Mouse (Mus musculus): ENCODE measurements at regions not wholly inside any gene's neighbourhood (a gene's known extent, or its start where the extent isn't known, plus 50 kb on each side); places are given as distances from the start of the nearest gene placed in this dataset.
"Not testable (repeated sequence)": the region's sequence is repeated elsewhere in the genome, so short reads cannot be mapped to it uniquely, and the experiment has no call there.

DNA sequence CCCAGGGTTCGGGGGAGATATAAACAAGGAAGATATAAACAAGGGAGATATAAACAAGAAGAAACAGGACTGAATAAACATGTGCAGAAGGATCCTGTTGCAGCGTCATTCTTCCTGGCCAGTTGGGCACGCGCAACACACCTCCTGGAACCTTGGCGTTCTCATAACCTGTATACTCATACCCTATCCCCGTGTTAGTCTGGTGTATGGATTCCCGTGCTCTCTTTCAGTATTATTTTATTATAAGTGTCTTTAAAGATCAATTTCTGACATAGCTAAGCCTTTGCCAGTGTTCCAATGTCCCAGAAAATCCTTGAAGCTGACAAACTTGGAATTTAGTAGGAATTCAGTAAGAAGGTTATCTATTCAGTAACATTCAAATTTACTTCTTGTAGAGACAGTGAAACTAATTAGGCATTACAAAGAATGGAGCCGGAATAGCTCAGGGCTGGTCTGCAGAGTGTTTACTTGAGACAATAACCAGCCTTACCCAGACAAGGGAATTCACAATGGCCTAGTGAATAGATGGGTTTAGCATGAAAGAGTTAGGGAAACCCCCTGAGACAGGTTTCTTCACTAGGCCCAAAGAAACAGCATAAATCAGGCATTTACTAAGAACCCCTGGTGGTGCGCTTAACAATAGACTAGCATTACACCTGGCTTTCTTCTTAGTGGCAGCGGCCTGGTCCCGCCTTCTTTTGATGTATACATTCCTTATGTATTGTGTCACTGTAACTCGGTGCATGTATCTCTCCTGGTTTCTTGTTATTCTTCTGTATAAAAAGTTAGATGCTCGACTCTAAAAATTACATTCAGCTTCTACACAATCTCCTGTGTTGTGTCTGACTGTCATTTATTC is 458.4 kb downstream of the Epm2a start:
- DNase-seq (ENCODE audit: low spot score in 2 of 2) = not testable (repeated sequence)

DNA sequence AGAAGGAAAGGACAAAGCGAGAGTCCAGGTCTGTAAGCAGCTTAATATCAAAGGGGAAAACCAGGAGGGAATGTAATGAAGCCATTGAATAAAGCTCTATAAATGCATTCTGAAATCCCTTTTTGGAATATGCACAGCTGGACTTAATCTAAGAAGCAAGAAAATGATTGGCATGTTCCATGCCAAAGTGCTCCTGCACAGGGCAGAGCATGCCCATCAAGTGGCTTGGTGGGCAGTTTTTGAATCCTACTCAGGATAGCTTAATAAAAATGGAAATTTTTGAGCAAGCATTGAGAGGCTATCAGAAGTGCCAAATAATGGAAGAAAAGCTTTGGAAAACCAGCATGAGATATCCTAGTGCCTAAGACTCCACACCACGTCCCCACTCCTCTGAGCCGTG is 466.1 kb downstream of the Epm2a start:
- no peak for DNase-seq (ENCODE audit: low spot score in 2 of 2)

DNA sequence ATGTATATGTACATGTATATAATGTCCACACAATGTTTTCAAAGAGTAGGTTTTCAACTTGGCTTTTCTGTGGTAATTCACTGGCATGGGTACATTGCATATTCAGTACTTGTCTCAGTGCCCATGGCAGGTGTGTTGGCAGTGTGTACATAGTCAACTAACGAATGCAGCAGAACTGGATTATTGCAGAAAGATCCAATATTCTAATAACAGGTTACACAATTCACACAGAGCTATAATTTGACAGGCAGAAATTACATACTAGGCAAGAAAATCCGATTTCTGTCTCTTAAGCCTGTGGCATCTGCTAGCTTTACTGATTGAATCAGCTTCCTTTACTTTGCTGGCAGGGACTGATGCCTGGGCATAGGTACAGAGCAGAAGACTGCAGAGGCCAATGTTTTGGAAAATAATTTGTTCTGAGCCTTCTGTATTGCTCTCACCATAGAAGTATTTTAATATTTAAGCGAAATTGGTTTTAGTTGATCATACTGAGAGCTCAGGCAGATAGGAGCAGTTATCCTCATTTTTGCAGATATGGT is 479.3 kb downstream of the Epm2a start:
- DNase-seq (ENCODE audit: low spot score in 2 of 2) = no peak

DNA sequence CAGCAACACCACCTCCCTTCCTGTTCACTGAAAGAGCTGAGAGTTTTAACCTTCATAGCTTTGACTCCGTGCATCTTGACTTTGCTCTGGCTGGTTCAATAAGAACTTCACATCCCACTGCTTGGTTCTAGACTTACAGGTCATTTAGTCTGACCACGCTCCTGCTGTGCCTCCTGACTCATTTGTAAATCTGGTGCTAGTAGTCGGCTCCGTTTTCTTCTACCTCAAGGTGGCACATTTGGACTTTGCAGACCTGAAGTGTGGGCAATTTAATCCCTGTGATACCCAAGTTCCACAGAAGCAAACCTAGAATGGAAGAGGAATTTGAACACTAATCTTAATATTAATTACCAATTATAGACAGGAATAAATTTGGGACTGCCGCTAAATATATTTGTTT is 497.9 kb downstream of the Epm2a start:
- DNase-seq (ENCODE audit: low spot score in 2 of 2) = peak; percentile 7 to 27

DNA sequence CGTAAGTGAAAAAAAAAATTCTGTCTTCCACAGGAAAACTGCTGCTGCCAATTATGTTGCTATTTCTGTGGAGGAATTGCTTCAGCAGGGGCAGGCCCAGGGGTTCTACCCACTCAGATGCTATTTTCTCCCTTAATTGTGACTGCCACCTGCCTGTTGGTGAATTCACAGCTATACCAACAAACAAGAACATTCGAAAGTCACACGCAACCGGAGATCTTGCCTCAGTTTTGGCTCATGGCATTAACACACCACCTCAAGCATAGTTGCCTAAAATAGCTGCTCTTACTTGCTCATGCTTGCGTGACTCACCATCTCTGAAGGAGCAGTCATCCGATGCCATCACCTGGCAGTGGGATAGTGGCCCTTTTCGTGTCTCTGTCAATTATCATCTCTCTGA is 498.3 kb downstream of the Epm2a start:
- DNase-seq (ENCODE audit: low spot score in 2 of 2) = peak; percentile 26 to 29

DNA sequence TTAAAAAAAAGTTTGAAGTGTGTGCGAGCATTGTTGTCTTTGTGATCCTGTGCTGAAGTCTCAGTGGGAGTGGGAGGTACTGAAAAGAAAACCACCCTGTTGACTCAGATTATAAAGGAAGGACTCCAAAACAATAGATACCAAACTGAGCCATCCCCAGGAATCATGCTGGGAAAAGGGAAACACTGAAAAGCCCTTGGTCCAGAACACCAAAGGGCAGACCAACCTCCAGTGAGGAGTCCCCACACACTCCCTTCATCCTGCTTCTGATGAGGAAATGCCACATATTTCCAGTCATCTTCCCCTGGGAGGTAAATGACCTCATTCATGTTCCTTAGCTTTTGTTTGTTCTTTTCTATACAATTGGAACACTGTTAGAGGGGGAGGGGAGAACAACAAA is 502.9 kb downstream of the Epm2a start:
- no peak for DNase-seq (ENCODE audit: low spot score in 2 of 2)

DNA sequence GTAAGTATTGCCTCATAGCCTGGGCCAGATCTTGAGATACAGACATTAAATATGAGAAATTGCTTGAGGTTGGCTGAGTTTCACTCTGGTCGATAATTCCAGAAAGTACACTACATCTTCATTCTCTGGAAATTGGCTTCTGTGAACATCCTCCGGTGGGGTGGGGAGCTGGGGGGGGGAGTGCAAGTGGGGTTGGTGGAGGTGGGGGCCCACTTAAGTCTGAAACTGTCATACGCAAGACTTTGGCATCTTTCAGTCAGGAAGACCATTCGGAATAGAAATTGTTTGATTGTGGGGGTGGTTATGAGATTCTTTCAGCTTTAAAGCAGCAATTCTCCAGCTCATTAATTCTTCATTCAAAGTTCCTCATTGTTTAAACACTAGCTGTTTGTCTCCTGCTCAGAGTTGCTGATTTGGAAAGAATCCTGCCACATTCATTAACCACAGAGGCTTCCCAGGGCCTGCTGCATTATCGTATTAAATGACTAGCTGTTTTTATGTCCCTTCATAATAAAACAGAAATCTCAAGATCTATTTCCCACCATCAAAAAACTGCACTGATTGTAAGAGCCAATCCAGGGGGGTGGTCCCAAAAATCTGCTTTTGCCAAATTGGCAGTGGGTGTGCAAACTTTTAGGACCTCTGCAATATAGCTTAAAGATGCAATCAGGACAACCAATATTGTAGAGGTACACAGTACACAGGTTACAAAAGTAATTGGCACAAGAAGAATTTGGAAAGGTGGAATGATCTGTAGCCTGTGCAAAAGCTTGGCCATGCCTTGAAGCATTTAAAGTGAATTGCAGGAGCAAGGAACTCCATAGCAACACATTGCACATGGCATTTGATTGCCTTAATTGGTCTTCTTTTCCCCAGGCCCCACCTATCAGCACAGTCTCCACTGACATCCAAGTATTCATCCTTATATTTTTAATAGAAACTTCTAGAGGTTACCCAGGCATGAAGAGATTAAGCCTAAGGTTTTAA is 532.2 kb downstream of the Epm2a start:
- no peak for DNase-seq (ENCODE audit: low spot score in 2 of 2)

DNA sequence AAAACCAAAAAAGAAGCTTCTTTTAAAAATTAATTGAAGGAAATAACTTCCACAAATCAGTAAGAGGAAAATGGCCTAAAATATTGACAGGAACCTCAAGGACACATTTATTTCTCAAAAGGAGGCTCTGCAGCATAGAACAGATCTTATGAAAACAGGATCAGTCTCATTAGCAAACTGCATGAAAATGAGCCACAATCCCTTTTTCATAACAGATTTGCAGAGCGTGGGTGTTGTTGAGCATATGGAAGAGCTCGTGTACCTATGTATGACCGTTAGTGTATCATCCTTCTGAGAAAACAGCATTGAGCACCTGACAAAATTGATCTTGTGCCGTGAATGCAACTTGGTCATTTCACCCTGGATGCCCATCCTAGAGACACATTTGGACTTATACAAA is 543.0 kb downstream of the Epm2a start:
- peak in 1 of 2 experiments; percentile 3 for DNase-seq (ENCODE audit: low spot score in 2 of 2)

DNA sequence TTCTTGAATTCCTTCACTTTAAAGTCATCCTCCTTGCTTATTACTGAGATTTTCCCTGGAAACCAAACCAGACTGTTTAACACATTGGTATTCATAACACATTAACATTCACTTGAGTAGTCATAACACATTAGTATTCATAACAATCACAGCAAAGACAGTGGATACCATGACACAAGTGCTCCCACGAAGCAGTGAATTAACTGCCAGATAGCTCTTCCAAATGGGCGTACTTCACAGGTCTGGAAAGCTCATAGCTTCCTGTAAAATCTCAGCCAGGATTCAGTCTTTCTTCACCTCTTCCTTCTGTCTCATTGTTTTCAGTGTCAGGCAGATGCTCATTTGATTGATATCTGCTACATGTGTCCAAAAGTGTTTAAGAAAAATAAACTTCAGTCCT is 545.7 kb downstream of the Epm2a start:
- no peak for DNase-seq (ENCODE audit: low spot score in 2 of 2)

DNA sequence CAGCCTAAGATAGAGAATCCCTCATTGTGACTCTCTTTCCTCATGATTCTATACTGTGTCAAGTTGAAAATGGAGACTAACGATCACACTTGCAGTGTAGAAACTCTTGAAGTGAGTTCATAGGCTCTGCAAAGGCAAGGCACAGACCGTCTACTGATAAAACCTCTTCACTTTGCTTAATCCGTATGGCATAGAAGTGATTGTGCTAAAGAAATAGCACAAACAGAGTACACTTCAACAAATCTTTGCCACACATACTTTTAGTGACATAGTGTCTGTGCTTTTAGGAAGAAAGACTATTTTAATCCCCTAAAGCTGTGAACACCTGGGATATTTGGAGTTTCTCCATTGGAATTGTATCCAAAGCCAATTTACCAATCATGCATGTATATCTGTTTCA is 578.9 kb downstream of the Epm2a start:
- no peak for DNase-seq (ENCODE audit: low spot score in 2 of 2)

DNA sequence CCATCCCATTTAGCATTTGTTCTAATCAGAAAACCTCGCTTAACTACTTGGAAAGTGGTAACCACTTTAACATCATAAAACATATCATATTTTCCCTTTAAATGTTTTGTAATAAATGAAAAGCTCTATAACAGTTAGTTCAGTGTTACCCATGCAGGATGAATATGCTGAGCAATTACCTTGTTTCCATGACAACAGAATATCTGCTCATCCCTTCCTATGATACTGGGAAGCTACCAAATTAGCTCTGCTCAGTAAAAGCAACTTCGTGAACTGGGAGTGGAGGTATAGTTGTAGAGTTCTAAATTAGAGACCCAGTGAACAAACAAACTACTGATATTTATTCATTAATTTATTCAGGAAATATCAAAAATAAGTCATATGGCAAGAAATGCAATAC is 595.0 kb downstream of the Epm2a start:
- no peak for DNase-seq (ENCODE audit: low spot score in 2 of 2)

DNA sequence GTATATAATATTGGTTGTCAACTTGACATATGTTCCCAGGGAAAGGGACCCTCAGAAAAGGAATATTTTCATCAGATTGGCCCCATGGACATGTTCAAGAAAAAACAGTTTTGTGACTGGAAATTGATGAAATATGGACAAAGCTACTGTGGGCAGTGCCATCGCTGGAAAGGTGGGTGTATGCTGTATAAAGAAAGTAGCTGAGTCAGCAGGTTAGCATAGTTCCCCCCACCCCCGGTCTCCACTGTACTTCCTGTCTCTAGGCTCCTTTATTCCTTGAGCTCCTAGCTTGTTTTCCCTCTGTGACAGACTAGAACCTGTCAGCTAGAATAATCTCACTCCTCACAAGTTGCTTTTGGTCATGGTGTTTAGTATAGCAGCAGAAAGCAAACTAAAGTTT is 599.6 kb downstream of the Epm2a start:
- no peak for DNase-seq (ENCODE audit: low spot score in 2 of 2)

DNA sequence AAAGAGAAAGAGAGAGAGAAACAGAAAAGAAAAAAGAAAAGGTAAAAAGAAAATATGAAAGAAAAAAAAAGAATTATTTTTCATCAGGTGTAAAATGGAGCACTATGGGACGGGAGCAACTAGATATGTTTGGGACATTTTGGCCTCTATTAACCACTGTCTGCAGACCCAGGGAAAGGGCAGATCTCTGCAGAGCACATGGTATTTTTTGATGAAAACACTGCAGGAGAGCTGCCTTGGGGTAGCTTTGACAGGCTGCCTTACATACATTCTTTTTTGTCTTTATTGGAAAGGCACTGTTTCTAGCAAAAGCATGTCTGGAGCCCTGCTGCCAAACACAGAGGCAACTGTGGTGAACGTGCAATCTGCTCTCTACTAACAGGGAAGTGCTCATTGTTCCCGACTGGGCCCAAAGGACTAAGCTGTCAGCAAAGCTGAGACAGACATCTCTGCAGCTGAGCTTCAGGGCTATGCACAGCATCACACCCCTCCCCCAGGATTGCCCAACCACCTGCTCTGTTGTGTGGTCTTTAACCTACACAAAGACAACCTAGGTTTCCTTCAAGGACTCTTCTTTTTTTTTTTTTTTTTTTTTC is 617.2 kb downstream of the Epm2a start:
- DNase-seq (ENCODE audit: low spot score in 2 of 2) = no peak

DNA sequence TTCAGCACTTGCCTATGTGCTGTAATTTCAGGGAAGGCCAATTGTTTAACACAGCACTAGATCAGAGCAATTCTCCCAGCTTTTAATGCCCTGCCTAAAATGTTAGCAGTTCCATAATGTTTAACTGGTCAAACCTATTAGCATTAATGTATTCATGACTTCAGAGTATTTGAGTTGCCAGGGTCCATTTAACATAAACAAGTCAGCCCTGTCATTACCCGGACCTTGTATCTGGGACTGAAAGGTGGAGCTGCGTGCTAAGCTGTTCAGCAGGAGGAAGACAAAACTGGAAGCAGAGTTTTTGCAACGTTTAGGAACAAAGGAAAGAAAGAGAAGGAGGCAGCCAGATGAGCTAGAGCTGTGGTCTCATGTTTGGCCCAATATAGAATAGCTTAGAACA is 661.8 kb downstream of the Epm2a start:
- DNase-seq (ENCODE audit: low spot score in 2 of 2) = no peak

DNA sequence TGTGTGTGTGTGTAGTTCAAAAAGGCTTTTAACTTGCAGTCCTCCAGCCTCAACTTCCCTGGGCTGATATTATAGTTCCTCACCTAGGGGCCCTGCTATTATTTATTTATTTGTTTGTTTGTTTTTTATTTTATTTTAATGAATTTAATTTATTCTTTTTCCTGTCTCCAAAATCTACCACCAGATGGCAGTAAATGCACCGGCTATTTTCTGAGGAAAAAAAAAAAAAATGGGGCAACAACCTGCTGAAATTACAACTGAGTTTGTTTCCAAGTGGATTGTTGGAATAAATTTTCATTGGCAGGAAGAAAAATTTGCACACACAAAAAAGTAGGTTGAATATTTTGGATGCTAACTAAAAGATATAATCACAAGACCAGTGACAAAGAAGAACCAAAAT is 662.7 kb downstream of the Epm2a start:
- no peak for DNase-seq (ENCODE audit: low spot score in 2 of 2)

DNA sequence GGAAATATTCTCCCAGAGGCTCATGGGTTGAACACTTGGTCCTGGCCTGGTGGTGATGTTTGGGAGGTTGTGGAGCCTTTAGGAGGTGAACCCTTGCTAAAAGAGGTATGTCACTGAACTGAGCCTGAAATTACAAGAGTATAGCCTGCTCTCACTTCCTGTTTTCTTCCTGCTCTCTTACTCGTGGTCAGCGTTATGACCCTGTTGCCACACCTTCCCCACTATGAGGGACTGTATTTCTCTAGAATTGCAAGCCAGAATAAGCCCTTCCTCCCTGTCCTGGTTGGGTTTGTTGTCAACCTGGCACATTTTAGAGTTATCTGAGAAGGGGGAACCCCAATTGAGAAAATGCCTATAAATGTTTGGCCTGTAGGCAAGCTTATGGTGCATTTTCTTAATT is 674.1 kb downstream of the Epm2a start:
- no peak for DNase-seq (ENCODE audit: low spot score in 2 of 2)

DNA sequence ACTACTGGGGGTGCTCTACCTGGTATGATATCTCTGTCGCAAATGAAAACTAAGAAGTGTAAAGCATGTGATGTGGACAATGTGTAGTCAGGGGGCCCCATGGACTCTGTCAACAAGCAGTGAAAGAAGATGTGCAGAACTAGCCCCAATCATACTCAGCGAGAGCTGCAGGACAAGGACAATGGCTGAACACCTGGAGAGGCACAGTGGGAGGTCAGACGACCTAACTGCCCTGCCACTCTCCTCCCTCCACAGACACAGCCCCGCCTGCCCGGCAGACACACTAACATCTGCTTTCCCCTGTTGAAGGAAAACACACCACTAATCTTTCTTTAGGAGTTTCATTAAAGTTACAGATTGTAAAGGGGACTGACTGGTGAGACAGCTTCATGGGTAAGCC is 675.1 kb downstream of the Epm2a start:
- DNase-seq (ENCODE audit: low spot score in 2 of 2) = no peak

DNA sequence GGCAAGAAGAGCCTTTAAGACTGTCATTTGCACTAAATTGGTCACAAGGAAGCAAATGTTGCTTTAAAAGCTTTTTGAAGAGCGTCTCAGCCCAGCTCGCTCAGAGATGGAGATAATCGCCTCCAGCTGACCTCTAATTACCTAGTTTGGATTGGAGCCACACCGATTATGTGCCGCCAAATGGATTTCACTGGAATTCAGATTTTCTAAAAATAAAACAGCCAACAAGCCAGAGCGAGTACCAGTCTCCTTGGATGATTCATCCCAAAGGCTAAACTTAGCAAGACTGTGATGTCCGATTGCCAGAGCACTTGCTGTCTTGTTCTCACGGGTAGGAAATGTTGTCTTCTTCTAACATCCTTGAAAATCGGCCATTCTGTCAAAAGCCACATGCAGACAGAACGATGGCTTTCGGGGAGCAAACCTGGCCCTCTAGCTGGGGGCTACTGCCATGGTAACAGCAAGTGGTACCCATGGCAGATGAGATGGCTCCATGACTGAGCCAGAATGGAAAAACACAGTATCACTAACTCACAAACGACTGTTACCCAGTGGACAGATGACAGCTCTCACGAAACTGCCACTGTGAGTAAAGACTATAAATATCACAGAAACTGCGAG is 676.1 kb downstream of the Epm2a start:
- peak; percentile 49 to 72 for DNase-seq (ENCODE audit: low spot score in 2 of 2)

DNA sequence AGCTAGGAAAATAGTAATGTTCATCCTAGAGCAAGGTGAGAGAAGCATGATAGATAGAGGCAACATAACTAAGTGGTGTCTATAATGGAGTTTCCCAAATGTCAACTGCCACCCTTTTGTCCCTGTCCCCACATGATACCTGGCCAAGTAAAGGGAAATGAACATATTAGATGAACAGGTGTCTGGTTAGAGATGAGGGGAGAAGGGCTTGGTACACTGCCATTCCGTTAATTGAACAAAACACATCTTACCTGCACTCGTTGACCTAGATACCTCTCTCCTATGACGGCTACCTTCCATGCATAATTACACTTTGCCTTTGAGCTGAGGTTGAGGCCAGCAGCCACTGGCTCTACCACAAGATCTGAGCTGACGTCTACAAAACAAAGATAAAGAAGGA is 677.4 kb downstream of the Epm2a start:
- DNase-seq (ENCODE audit: low spot score in 2 of 2) = no peak

DNA sequence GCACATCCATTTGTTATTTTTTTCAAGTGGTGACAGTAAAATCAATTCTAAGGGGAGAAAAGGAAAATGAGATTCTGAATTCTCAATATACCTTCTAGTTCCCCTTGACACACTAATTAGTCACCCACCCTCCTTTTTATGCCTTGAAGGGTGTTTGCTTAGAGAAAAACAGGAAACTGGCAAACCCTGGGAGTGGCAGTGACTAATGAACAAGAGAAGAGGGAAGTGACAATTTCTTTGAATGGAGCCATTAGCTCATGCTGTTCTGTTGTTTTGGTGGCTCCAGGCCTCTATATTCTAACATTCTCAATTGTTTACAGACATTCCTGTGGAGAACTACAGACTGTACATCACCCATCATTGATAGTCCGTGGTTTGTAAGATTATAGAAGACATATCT is 692.0 kb downstream of the Epm2a start:
- DNase-seq (ENCODE audit: low spot score in 2 of 2) = no peak

DNA sequence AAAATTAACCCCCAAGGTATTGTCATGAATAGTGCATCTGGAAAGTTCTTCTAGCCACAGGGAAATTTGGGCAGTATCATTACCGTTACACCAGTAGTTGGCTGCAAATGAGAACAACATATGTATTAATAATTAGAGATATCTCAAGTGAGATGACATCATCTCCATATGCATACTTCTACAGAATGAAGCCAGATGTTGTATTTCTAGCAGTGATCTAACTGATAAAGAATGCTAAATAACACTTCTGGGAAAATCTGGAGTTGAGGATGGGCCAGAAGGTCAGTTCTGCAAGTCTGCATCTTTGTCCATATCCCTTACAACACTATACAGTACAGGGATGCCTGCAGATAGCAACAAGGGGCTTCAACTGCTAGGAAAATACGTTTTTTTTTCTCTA is 702.7 kb downstream of the Epm2a start:
- DNase-seq (ENCODE audit: low spot score in 2 of 2) = no peak

DNA sequence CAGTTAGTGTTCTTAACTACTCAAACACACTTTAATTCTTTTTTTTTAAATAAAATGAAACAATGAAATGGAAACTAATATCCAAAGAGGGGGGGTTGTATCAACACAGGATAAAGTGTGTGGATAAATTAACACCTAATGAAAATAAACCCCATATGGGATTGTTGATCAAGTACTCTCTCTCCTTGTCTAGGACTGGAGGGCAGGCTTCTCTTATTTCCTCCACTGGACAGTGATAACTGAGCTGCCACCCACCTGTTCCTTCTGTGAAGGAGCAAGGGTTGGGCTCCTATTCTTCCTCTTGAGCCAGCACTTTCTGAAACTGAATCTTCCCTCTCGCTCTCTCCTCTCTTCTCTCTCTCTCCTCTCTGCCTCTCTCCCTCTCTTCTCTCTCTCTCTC is 716.5 kb downstream of the Epm2a start:
- no peak for DNase-seq (ENCODE audit: low spot score in 2 of 2)
